14 mouse cellular contexts compared by ENCODE assay signal in the genomic region with DNA sequence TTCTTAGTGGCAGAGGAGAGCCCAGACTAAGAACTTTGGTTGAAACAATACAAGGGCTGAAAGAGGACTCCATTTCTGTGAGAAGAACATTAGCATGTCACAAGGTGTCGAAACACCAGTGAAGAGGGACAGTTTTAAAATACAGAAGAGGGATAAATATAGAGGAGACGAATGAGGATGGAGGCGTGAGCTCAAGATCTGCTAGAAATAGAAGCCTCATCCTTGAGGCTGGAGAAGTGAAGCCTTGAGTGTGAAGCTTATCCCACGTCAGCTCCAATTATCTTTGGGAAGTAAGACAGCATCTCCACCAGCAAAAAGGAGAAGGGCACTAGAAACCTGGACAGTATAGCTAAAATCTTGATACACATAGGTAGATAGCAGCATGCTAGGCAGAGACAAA.
"Had no signal": no experiment of that assay in that cellular context is flagged by ENCODE, and none has a peak within 500 bp of the region (broad histone marks: within the 10 kb centered on the region; RNA-seq: fewer than 3 reads in every experiment).

No protein-coding gene starts in this region.

- DNase-seq: kidney, adult 8-10 months; kidney, postnatal 25 days; liver; liver, embryonic 13.5 days; liver, postnatal 0 days; lung, postnatal 14 days; retina, postnatal 1 day; thymus, postnatal 25 days had no signal

- H3K4me1 ChIP-seq: limb, embryonic 12.5 days; liver, embryonic 13.5 days; lung, embryonic 15.5 days; midbrain, embryonic 15.5 days; neural tube, embryonic 12.5 days had no signal

- H3K27ac ChIP-seq: limb, embryonic 12.5 days; liver, embryonic 13.5 days; lung, embryonic 15.5 days; macrophage; midbrain, embryonic 15.5 days; neural tube, embryonic 12.5 days had no signal

- H3K27me3 ChIP-seq: limb, embryonic 12.5 days; liver, embryonic 13.5 days; lung, embryonic 15.5 days; megakaryocyte, embryonic 14.5 days; midbrain, embryonic 15.5 days; neural tube, embryonic 12.5 days had no signal

- H3K4me3 ChIP-seq: limb, embryonic 12.5 days; liver, embryonic 13.5 days; lung, embryonic 15.5 days; megakaryocyte, embryonic 14.5 days; midbrain, embryonic 15.5 days; neural tube, embryonic 12.5 days had no signal
